Mouse (Mus musculus) intestine, embryonic 16.5 days (tissue): ENCODE results near the gene Mboat7. TPM values are rescaled to one million over a fixed set of nuclear protein-coding genes. Genes with fewer than 3 reads are reported as not detected.
"Not testable (repeated sequence)": the region's sequence is repeated elsewhere in the genome, so short reads cannot be mapped to it uniquely, and the experiment has no call there.

Experiments used
- ATAC-seq: fragments of 200-750 bp; cut with Nextera tagmentation; 2 replicates; pipeline ENCODE4 v1.8.0; 2017; ENCODE audit warnings: moderate TSS enrichment, moderate library complexity
- H3K27ac ChIP-seq: fragments of 300-500 bp; sonication (generic); 2 replicates; pipeline ENCODE4 v1.5.1; 2014; ENCODE audit warnings: mild to moderate bottlenecking, low read length
- H3K27me3 ChIP-seq: fragments of 300-500 bp; sonication (generic); replicated peaks from 2 replicates; pipeline ENCODE4 v1.6.1; 2014; ENCODE audit warnings: low read length, control low read depth, mixed read lengths; ENCODE audit not compliant: control insufficient read depth, insufficient read depth
- H3K36me3 ChIP-seq: fragments of 300-500 bp; sonication (generic); 2 replicates; pipeline ENCODE4 v1.6.1; 2014; ENCODE audit warnings: low read length, control low read depth; ENCODE audit not compliant: control insufficient read depth, insufficient read depth
- H3K4me1 ChIP-seq: fragments of 300-500 bp; sonication (generic); 2 replicates; pipeline ENCODE4 v1.6.1; 2014; ENCODE audit warnings: low read length, control low read depth, mixed read lengths; ENCODE audit not compliant: control insufficient read depth, insufficient read depth
- H3K4me2 ChIP-seq: fragments of 300-500 bp; sonication (generic); 2 replicates; pipeline ENCODE4 v1.6.1; 2014; ENCODE audit warnings: low read depth, low read length, control low read depth
- H3K4me3 ChIP-seq: fragments of 300-500 bp; sonication (generic); 2 replicates; pipeline ENCODE4 v1.5.1; 2014; ENCODE audit warnings: mild to moderate bottlenecking, low read length
- H3K9ac ChIP-seq: fragments of 300-500 bp; sonication (generic); 2 replicates; pipeline ENCODE4 v1.6.1; 2014; ENCODE audit warnings: low read depth, low read length
- H3K9me3 ChIP-seq: fragments of 300-500 bp; sonication (generic); 2 replicates; pipeline ENCODE4 v1.6.1; 2016; ENCODE audit warnings: low read length, control low read depth; ENCODE audit not compliant: control insufficient read depth
- WGBS: fragments of 180-500 bp; shearing (Covaris S2); extraction: QIAGEN DNeasy Blood & Tissue Kit; methylation state at CpG from one replicate; pipeline ENCODE4 v1.1.7; 2014; 5-methylcytosine and 5-hydroxymethylcytosine counted together
- polyA plus RNA-seq: library from polyadenylated mRNA; unstranded; fragments of >200 nt; fragmentation: Nextera tagmentation; extraction: Ambion mirVana; gene quantifications from 2 replicates; pipeline ENCODE4 v1.2.1, GENCODE M21; 2015

The Mboat7 gene
- polyA plus RNA-seq, 1 experiment from 2014 or later, result 60.7 TPM

GRCm38 (mm10) chr7:3707027-3707426 lies 13.7 kb upstream of the Mboat7 start:
- 0 out of 2 replicates have a peak overlapping the region, but pooled peaks have one; percentile 77 for H3K4me2 ChIP-seq
- H3K27ac ChIP-seq, result peak overlapping the region; percentile 31; the same call in 1 of the 2 replicates
- no peak for ATAC-seq
- no peak overlapping the region for H3K9ac ChIP-seq
- 52% methylated on average over 4 of the region's 4 CpGs for WGBS
- no peaks in the 10 kb centered on the region for H3K27me3 ChIP-seq
- H3K36me3 ChIP-seq, result peaks cover 7% of the 10 kb centered on the region; the same call in 1 of the 2 replicates
- no peaks in the 10 kb centered on the region for H3K9me3 ChIP-seq
- no peak overlapping the region for H3K4me3 ChIP-seq
- H3K4me1 ChIP-seq, result peaks cover 11% of the 10 kb centered on the region

GRCm38 (mm10) chr7:3706343-3706934 lies 13.1 kb upstream of the Mboat7 start:
- peak overlapping the region; percentile 86 for H3K9ac ChIP-seq
- H3K27me3 ChIP-seq, result no peaks in the 10 kb centered on the region
- no peaks in the 10 kb centered on the region for H3K9me3 ChIP-seq
- peak overlapping the region; percentile 77 for H3K4me2 ChIP-seq
- 44% methylated on average over 11 of the region's 11 CpGs for WGBS
- peak overlapping the region; percentile 31 for H3K27ac ChIP-seq
- peaks cover 11% of the 10 kb centered on the region for H3K4me1 ChIP-seq
- peaks cover 7% of the 10 kb centered on the region; the same call in 1 of the 2 replicates for H3K36me3 ChIP-seq
- H3K4me3 ChIP-seq, result peak overlapping the region; percentile 83
- ATAC-seq, result no peak

DNA sequence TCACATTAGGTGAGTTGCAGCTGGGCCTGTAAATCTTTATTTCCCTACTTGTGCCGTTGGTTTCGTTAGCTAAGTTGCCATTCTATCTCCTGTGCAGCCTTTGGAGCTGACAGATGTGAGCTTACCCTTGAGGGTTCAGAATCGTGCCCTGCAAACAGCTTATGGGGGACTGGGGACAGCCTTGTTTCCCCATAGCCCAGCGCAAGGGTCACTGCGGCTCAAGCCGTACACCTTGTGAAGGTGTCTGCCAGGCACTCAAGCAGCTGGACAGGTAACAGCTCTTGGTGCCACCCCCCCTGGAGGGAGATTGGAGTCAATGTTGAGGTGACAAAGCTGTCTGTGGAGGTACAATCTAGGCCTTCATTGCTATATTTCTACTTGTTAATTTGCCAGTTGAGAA lies 12.6 kb upstream of the Mboat7 start:
- H3K4me3 ChIP-seq, result peak overlapping the region; percentile 83
- peaks cover 10% of the 10 kb centered on the region; the same call in 1 of the 2 replicates for H3K36me3 ChIP-seq
- peak overlapping the region; percentile 17; the same call in 1 of the 2 replicates for H3K27ac ChIP-seq
- peak overlapping the region; percentile 77 for H3K4me2 ChIP-seq
- peaks cover 11% of the 10 kb centered on the region for H3K4me1 ChIP-seq
- ATAC-seq, result no peak
- 22% methylated on average over 6 of the region's 6 CpGs for WGBS
- no peaks in the 10 kb centered on the region for H3K27me3 ChIP-seq
- no peaks in the 10 kb centered on the region for H3K9me3 ChIP-seq
- H3K9ac ChIP-seq, result peak overlapping the region; percentile 86

DNA sequence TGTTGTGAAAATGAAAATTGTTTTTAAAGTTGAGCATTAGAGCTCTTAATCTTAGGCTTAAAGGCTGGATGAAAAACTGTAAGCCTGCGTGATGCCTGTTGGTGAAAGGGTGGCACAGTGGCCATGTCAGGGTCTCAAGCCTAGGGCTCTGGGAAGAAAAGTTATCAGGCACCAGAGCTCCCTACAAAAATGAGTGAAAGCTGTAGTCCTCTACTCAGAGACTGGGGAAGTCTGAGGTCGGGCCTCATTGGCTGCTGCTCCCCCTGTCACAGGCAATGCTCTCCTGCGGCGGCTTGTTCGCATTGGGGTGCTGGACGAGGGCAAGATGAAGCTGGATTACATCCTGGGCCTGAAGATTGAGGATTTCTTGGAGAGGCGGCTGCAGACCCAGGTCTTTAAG lies 12.1 kb upstream of the Mboat7 start:
- ATAC-seq, H3K9me3 ChIP-seq, H3K27me3 ChIP-seq: not testable (repeated sequence)
- Histone ChIP-seq H3K4me2 (peak overlapping the region; percentile 77), H3K9ac (peak overlapping the region; percentile 86), H3K27ac (peak overlapping the region; percentile 18; the same call in 1 of the 2 replicates), H3K4me1 (peaks cover 11% of the 10 kb centered on the region), H3K36me3 (peaks cover 11% of the 10 kb centered on the region; the same call in 1 of the 2 replicates), H3K4me3 (peak overlapping the region; percentile 83)
- 1% methylated on average over 6 of the region's 7 CpGs for WGBS

- Histone ChIP-seq H3K27ac (peak overlapping the region; percentile 94), H3K27me3 (no peaks in the 10 kb centered on the region), H3K9me3 (no peaks in the 10 kb centered on the region), H3K4me1 (peaks cover 11% of the 10 kb centered on the region), H3K4me2 (peak overlapping the region; percentile 77), H3K36me3 (peaks cover 11% of the 10 kb centered on the region; the same call in 1 of the 2 replicates), H3K9ac (peak overlapping the region; percentile 86), H3K4me3 (peak overlapping the region; percentile 83)
- under 1% methylated on average over 20 of the region's 20 CpGs for WGBS
- peak; percentile 14; the same call in 1 of the 2 replicates for ATAC-seq
Measured at GRCm38 (mm10) chr7:3704475-3704874, 11.2 kb upstream of the Mboat7 start.

DNA sequence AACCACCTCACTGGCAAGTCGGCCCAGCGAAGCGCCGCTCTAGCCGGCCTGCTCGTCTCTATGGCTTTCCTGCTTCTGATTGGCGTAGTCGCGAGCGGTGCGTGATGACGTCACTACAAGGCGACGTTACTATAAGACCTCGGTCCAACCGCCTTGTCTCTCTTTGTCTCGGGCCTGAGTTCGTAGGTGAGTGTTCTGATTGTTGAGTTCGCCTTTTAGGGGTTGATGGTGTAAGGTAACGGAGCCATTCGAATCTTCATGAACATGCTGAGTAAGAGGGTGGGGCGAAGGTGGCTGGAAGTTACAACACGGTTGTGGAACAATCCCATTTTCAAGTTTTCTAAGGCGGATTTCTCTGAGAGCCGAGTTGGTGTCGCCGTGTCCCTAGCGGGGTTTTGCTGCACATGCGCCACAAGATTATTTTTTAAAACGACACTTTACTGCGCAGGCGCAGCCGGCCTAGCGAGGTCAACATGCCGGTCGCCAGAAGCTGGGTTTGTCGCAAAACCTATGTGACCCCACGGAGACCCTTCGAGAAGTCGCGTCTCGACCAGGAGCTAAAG lies 10.6 kb upstream of the Mboat7 start, which contains the start of gene Rps9:
TSS of gene Rps9 (plus strand) at position 115 of the 563 bp plus-strand sequence.
- Histone ChIP-seq H3K4me2 (peak within 1 kb of the TSS; percentile 77), H3K9ac (peak within 1 kb of the TSS; percentile 86), H3K27ac (peak within 1 kb of the TSS; percentile 94), H3K4me1 (peaks cover 11% of the 10 kb centered on the region), H3K36me3 (peaks cover 11% of the 10 kb centered on the region; the same call in 1 of the 2 replicates), H3K4me3 (peak within 1 kb of the TSS; percentile 83), H3K27me3 (no peaks in the 10 kb centered on the region), H3K9me3 (no peaks in the 10 kb centered on the region)
- ATAC-seq, result peak; percentile 94
- WGBS, result 2% methylated on average over 42 of the region's 42 CpGs

DNA sequence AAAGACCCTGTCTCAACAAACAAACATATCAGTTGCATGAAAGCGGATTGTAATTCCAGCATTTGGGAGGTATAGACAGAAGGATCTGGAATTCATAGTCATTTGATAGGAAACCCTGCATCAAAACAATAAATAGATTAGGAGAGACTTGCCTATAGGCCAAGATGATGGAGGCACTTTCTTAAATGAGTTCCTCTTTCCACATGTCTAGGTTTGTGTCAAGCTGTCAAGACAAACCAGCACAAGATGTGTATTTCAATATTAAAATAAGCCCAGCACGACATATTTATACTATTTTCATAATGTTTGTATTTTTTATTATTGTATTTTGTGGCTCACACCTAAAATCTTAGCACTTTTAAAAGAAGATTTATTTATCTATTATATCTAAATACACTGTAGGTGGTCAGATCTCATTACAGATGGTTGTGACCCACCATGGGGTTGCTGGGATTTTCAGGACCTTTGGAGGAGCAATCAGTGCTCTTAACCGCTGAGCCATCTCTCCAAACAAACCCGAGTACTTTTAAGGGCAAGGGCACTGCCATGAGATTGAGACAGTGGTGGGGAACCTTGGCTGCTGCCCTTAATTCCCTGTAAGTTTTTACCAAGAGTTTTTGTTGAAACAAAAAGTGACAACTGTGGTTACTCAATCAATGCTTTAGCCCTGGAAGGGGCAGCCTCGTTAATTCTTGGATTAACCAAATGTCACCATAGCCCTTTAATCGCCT lies 10.0 kb upstream of the Mboat7 start:
- peak overlapping the region; percentile 55 for H3K4me2 ChIP-seq
- no peaks in the 10 kb centered on the region for H3K9me3 ChIP-seq
- 20% methylated on average over 6 of the region's 6 CpGs for WGBS
- H3K4me3 ChIP-seq, result peak overlapping the region; percentile 83
- peaks cover 11% of the 10 kb centered on the region; the same call in 1 of the 2 replicates for H3K36me3 ChIP-seq
- H3K27me3 ChIP-seq, result no peaks in the 10 kb centered on the region
- peak overlapping the region; percentile 64 for H3K27ac ChIP-seq
- H3K9ac ChIP-seq, result peak overlapping the region; percentile 58
- peaks cover 11% of the 10 kb centered on the region for H3K4me1 ChIP-seq
- ATAC-seq, result peak; percentile 58

DNA sequence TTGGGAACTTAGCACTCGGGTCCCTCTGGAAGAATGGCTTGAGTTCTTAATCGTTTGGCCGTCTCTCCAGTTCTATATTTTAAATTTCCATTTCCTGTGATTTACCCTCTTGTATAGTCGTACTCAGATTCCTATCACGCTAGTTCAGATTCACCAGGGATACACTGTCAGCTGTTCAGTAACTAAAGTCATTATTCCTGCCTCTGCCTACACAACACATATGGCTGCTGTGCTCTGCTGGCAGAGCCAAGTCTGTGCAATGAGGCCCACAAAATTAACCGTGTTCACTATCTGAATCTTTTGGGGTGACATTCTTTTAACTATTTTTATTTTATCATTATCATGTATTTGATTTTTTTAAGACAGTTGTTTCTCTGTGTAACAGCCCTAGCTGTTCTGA lies 5.1 kb upstream of the Mboat7 start:
- 96% methylated on average over 6 of the region's 6 CpGs for WGBS
- no peak overlapping the region for H3K27ac ChIP-seq
- no peaks in the 10 kb centered on the region for H3K27me3 ChIP-seq
- H3K4me1 ChIP-seq, result 0 out of 2 replicates have a peak, but pooled peaks cover 5% of the 10 kb centered on the region
- no peak overlapping the region for H3K4me3 ChIP-seq
- no peak overlapping the region for H3K9ac ChIP-seq
- H3K9me3 ChIP-seq, result no peaks in the 10 kb centered on the region
- H3K36me3 ChIP-seq, result peaks cover 4% of the 10 kb centered on the region; the same call in 1 of the 2 replicates
- no peak overlapping the region for H3K4me2 ChIP-seq
- no peak for ATAC-seq

GRCm38 (mm10) chr7:3694949-3695305 lies 1.6 kb upstream of the Mboat7 start:
- peak overlapping the region; percentile 89 for H3K4me2 ChIP-seq
- not testable (repeated sequence) for H3K9me3 ChIP-seq, H3K36me3 ChIP-seq, ATAC-seq, H3K27me3 ChIP-seq
- H3K27ac ChIP-seq, result peak overlapping the region; percentile 94
- WGBS, result 3% methylated on average over 9 of the region's 9 CpGs
- H3K4me1 ChIP-seq, result peaks cover 12% of the 10 kb centered on the region
- H3K4me3 ChIP-seq, result peak overlapping the region; percentile 87
- peak overlapping the region; percentile 95 for H3K9ac ChIP-seq
